In genomic region chr15:78845321-78845720, GRCm38 (mm10) we compare ENCODE assay signal across 8 mouse cellular contexts. TPM values are rescaled to one million over a fixed set of nuclear protein-coding genes. Genes with fewer than 3 reads are reported as not detected.
DNase-seq lines count a peak whose midpoint lies in the region; ATAC-seq lines count a peak whose summit lies in the region.
"Had no signal": no experiment of that assay in that cellular context is flagged by ENCODE, and none has a peak within 500 bp of the region (broad histone marks: within the 10 kb centered on the region; RNA-seq: fewer than 3 reads in every experiment).

No protein-coding gene starts in this region.

- H3K4me1 ChIP-seq in liver, embryonic 13.5 days (replicated peaks), result peaks cover 83% of the 10 kb centered on the region

- DNase-seq in 3134 (ENCODE audit: extremely low read depth, insufficient read length, low spot score) (peak; percentile 58), MN1 (ENCODE audit: low spot score) (peak; percentile 48)
- DNase-seq in heart, postnatal 10 days, result peak; percentile 53 to 58
- DNase-seq in liver, embryonic 13.5 days, result no peak
- no peak for DNase-seq in spleen, adult 18-20 months
- DNase-seq in layer of hippocampus, postnatal 10 days (ENCODE audit: low spot score in 2 of 2), result no peak
- DNase-seq: right cerebral cortex, postnatal 25 days had no signal

- H3K4me2 ChIP-seq in liver, embryonic 13.5 days, result peak overlapping the region; percentile 58

- 61% methylated on average over 11 of the region's 11 CpGs for WGBS in liver, embryonic 13.5 days (ENCODE audit: insufficient replicate concordance)

- no peaks in the 10 kb centered on the region for H3K9me3 ChIP-seq in liver, embryonic 13.5 days (replicated peaks)

- H3K27ac ChIP-seq in liver, embryonic 13.5 days, result peak overlapping the region; percentile 11

- peak overlapping the region; percentile 24; the same call in 1 of the 2 replicates for H3K9ac ChIP-seq in liver, embryonic 13.5 days

- no peak for ATAC-seq in liver, embryonic 13.5 days (ENCODE audit: low read depth)
- ATAC-seq in inflammation-experienced regulatory T-cells, adult 6 months, result no peak

- H3K36me3 ChIP-seq in liver, embryonic 13.5 days, result peaks cover 20% of the 10 kb centered on the region

- peaks cover 74% of the 10 kb centered on the region for H3K27me3 ChIP-seq in liver, embryonic 13.5 days

- H3K4me3 ChIP-seq in liver, embryonic 13.5 days (replicated peaks), result peak overlapping the region; percentile 7

- intact Hi-C loops in heart, postnatal 10 days (cut with DNase I), result loop anchor here (10.0 kb wide), 1 partner anchor 221 kb away; no protein-coding TSS in a partner anchor

RNA-seq across cellular contexts. Expression of gene Cdc42ep1, which starts 2.9 kb away (rescaled TPM):
- 10 to 100 TPM; 63.9 to 68.5 TPM for total RNA-seq in heart, postnatal 10 days (2021)
- 9.5 and 10.8 TPM in 2 replicates for polyA plus RNA-seq in liver, embryonic 13.5 days (2015; fragmentation: Nextera tagmentation; extraction: Ambion mirVana)
- polyA plus RNA-seq in inflammation-experienced regulatory T-cells, adult 6 months (2017; shearing (Covaris generic)), result not detected
- total RNA-seq in layer of hippocampus, postnatal 10 days (2021), result 1 to 10 TPM; 7.6 to 8.5 TPM

RNA-seq across cellular contexts. Expression of gene Lgals2, which starts 10.0 kb away (rescaled TPM):
- under 1 TPM in 1 of 2 experiments, not detected in 1; 0.64 TPM for total RNA-seq in heart, postnatal 10 days (2021)
- 10.0 and 13.7 TPM in 2 replicates for polyA plus RNA-seq in liver, embryonic 13.5 days (2015; fragmentation: Nextera tagmentation; extraction: Ambion mirVana)
- not detected for polyA plus RNA-seq in inflammation-experienced regulatory T-cells, adult 6 months (2017; shearing (Covaris generic))
- total RNA-seq in layer of hippocampus, postnatal 10 days (2021), result not detected

RNA-seq across cellular contexts. Expression of gene Gga1, which starts 31.7 kb away (rescaled TPM):
- 10 to 100 TPM; 40.4 to 45.2 TPM for total RNA-seq in heart, postnatal 10 days (2021)
- 20.7 and 23.7 TPM in 2 replicates for polyA plus RNA-seq in liver, embryonic 13.5 days (2015; fragmentation: Nextera tagmentation; extraction: Ambion mirVana)
- polyA plus RNA-seq in inflammation-experienced regulatory T-cells, adult 6 months (2017; shearing (Covaris generic)), result 10 to 100 TPM; 11.9 to 22.5 (median 16.1) TPM
- total RNA-seq in layer of hippocampus, postnatal 10 days (2021), result 10 to 100 TPM; 56.8 to 58.0 TPM

RNA-seq across cellular contexts. Expression of gene Card10, which starts 42.5 kb away (rescaled TPM):
- total RNA-seq in heart, postnatal 10 days (2021), result 10 to 100 TPM; 18.8 to 20.4 TPM
- 1.1 and 1.3 TPM in 2 replicates for polyA plus RNA-seq in liver, embryonic 13.5 days (2015; fragmentation: Nextera tagmentation; extraction: Ambion mirVana)
- polyA plus RNA-seq in inflammation-experienced regulatory T-cells, adult 6 months (2017; shearing (Covaris generic)), result under 1 TPM; 0.15 to 0.26 (median 0.19) TPM
- 1 to 10 TPM; 5.8 to 6.0 TPM for total RNA-seq in layer of hippocampus, postnatal 10 days (2021)

RNA-seq across cellular contexts. Expression of gene Gm49510, which starts 54.1 kb away (rescaled TPM):
- total RNA-seq in heart, postnatal 10 days (2021), result not detected
- polyA plus RNA-seq in liver, embryonic 13.5 days (2015; fragmentation: Nextera tagmentation; extraction: Ambion mirVana), result 0.15 and 0.16 TPM in 2 replicates
- not detected for polyA plus RNA-seq in inflammation-experienced regulatory T-cells, adult 6 months (2017; shearing (Covaris generic))
- not detected for total RNA-seq in layer of hippocampus, postnatal 10 days (2021)

Comparison
In these comparisons a context has a peak if more than half of its experiments do, and no peak if none do; other contexts are left out.
1. DNase-seq: peak in 3134 (single experiment), MN1 (single experiment) and heart, postnatal 10 days (2 of 2); none in liver, embryonic 13.5 days (single experiment), spleen, adult 18-20 months (0 of 2) and layer of hippocampus, postnatal 10 days (0 of 2).
2. RNA of gene Cdc42ep1, which starts 2.9 kb away (total RNA-seq): 63.9 to 68.5 TPM in heart, postnatal 10 days; 7.6 to 8.5 TPM in layer of hippocampus, postnatal 10 days; every median in the first group is over 4 times any median in the second.